Mouse (Mus musculus): ENCODE measurements around the gene Nmt2. TPM values are rescaled to one million over a fixed set of nuclear protein-coding genes. Genes with fewer than 3 reads are reported as not detected.

The Nmt2 gene
- polyA plus RNA-seq (2016; fragmentation: Nextera tagmentation; extraction: Ambion mirVana), result 32.0 and 33.9 TPM in 2 replicates

DNA sequence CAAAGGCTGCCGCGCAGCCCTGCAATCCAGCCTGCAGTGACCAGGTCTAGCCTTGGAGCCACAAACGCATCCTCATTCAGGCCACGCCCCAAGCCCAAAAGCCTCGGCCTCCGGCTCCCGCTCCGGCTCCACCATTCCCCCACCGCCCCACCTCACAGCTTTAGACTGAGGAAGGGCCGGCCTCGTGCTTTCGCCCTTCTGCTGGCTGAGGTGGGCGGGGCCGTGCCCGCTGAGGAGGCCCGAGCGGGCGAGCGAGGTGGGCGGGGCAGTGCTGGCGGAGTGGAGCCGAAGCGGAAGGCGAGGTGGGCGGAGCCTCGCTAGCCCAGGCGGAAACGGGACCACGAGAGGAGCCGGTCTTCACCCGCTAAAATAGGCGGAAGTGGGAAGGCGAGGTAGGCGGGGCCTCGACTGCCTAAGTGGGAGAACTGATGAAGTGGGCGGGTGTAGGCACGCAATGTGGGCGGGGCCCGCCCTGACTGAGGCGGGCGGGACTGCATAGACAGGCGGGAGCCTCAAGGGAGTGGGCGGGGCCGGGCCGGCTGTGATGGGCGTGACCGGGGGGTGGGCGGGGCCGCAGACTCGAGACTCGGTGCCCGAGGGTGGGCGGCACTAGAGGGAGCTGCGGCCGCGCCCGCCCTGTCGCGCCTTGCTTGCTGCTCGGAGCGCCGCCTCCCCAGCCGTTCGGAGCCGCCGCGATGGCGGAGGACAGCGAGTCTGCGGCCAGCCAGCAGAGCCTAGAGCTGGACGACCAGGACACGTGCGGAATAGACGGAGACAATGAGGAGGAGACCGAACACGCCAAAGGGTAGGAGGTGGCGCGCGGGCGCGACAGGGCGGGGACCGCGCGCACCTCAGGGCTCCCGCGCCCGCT, at the start of gene Nmt2:
TSS of gene Nmt2 (plus strand) at position 611 of the 871 bp plus-strand sequence.
- peak; percentile 99 for DNase-seq (ENCODE audit: low spot score)
- under 1% methylated on average over 88 of the region's 88 CpGs for WGBS

DNA sequence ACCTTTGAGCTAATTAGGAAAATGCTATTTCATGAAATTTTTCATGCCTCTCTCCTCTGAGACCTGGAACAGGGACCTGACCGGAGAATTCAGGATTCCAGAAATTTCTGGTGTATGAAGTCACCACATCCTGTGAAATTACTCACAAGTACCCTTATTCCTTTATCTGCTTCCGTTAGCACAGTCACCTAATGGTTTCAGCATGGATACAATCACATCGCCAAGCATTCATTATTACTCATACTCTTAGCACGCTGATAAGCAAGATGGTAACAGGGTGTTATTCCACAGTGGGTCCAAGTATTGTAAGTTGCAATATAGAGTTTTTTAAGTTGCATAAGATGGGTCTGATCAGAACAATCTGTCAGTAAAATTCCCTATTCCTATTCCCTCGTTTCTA, 44.8 kb upstream of the Nmt2 start:
- Histone ChIP-seq H3K36me3 (no peaks in the 10 kb centered on the region), H3K27me3 (ENCODE audit: low read depth, poor library complexity, severe bottlenecking) (no peaks in the 10 kb centered on the region), H3K4me3 (no peak overlapping the region), H3K9me3 (replicated peaks) (no peaks in the 10 kb centered on the region), H3K27ac (no peak overlapping the region), H3K4me1 (no peaks in the 10 kb centered on the region)
- WGBS, result 82% methylated on average over 5 of the region's 5 CpGs
- DNase-seq (ENCODE audit: low spot score), result no peak

More for the DNA sequence above, at the start of gene Nmt2:
- Histone ChIP-seq H3K27ac (peak within 1 kb of the TSS; percentile 90), H3K4me1 (peaks cover 19% of the 10 kb centered on the region), H3K9me3 (replicated peaks) (no peaks in the 10 kb centered on the region), H3K4me3 (peak within 1 kb of the TSS; percentile 80), H3K27me3 (ENCODE audit: low read depth, poor library complexity, severe bottlenecking) (no peaks in the 10 kb centered on the region), H3K36me3 (no peaks in the 10 kb centered on the region)

DNA sequence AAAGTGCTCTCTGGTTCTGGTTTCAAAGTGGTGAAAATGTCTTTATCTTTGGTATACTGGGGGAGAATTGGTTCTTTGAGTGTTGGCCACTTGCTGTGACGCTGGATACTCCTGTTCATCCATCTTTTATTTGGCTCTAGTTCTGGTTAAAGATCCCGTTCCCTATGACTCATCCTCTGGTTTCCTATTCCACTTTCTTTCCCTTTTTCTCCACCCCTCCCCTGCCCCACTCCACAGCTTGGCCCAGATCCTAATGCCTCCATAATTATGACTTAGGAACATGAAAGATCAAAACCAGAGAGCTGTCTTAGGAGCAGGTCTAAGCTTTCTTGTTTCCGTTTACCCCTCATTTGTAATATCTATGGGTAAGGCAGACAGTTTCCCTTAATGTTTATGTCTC, 39.8 kb upstream of the Nmt2 start:
- H3K27ac ChIP-seq, result no peak overlapping the region
- DNase-seq (ENCODE audit: low spot score), result no peak
- 87% methylated on average over 3 of the region's 3 CpGs for WGBS
- no peak overlapping the region for H3K4me3 ChIP-seq
- H3K27me3 ChIP-seq (ENCODE audit: low read depth, poor library complexity, severe bottlenecking), result no peaks in the 10 kb centered on the region
- H3K4me1 ChIP-seq, result no peaks in the 10 kb centered on the region
- no peaks in the 10 kb centered on the region for H3K9me3 ChIP-seq (replicated peaks)
- H3K36me3 ChIP-seq, result no peaks in the 10 kb centered on the region

DNA sequence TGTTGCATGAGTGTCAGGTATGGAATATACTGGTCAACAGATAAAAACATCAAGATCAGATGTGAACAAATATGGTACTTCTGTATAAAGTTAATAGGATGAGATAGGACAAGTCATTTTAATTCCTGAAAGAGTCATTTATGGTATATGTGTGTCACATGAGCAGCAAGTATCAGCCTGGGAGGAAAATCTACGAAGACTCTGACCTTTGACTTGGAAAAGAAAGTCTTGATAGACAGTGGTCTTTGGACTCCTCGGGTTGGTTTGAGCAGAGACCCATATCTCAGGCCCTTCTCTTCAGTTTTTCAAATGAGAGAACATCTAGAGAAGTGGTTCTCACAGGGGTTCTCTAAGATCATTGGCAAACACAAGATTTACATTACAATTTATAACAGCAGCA, 32.7 kb upstream of the Nmt2 start:
- no peaks in the 10 kb centered on the region for H3K36me3 ChIP-seq
- H3K9me3 ChIP-seq (replicated peaks), result no peaks in the 10 kb centered on the region
- 83% methylated on average over 2 of the region's 2 CpGs for WGBS

DNA sequence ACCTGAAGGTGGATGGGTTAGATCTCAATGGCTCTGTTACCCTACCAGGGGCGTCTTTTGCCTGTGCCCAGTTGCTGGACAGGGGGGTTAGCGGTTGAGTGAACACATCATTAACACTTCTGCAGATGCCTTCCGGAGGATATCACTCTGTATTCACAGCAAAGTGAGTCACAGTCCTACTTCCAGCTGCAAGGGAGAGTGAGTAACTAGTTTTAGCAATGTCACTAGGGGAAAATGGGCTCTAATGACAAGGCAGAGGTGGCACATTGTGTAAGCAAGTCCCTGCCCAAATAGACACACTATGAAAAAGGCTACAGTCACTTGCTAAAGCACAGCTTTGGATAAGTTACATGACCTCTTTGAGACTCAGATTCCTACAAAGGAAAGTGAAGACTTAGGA, 17.5 kb upstream of the Nmt2 start:
- WGBS, result 88% methylated on average over 3 of the region's 3 CpGs

More for the DNA sequence above, 32.7 kb upstream of the Nmt2 start:
- H3K27me3 ChIP-seq (ENCODE audit: low read depth, poor library complexity, severe bottlenecking), result no peaks in the 10 kb centered on the region
- no peak for DNase-seq (ENCODE audit: low spot score)
- H3K27ac ChIP-seq, result no peak overlapping the region
- no peak overlapping the region for H3K4me3 ChIP-seq
- H3K4me1 ChIP-seq, result no peaks in the 10 kb centered on the region

DNA sequence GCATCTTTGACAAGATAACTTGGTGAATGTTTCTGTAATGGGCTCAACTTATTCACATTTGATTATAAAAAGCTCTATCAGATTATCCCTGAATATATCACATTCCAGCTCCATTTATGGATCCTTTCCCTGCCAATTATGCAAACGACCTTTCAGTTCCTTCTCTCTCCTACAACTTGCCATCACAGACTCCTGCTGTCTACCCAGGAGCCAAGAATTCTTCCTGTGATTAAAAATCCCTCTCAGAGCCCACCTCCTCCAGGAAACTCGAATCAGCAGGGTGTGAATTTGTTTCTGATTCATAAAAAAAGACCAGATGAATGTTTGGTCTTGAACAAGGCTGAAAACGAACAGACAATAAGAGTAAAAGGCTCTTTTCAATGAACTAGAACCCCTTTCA, 16.1 kb upstream of the Nmt2 start:
- 46% methylated on average over 3 of the region's 3 CpGs for WGBS
- Histone ChIP-seq H3K27ac (no peak overlapping the region), H3K4me3 (no peak overlapping the region), H3K27me3 (ENCODE audit: low read depth, poor library complexity, severe bottlenecking) (no peaks in the 10 kb centered on the region), H3K9me3 (replicated peaks) (no peaks in the 10 kb centered on the region), H3K4me1 (no peaks in the 10 kb centered on the region), H3K36me3 (no peaks in the 10 kb centered on the region)
- DNase-seq (ENCODE audit: low spot score), result no peak

More for the DNA sequence above, 17.5 kb upstream of the Nmt2 start:
- Histone ChIP-seq H3K27ac (no peak overlapping the region), H3K4me1 (no peaks in the 10 kb centered on the region), H3K9me3 (replicated peaks) (no peaks in the 10 kb centered on the region), H3K4me3 (no peak overlapping the region), H3K27me3 (ENCODE audit: low read depth, poor library complexity, severe bottlenecking) (no peaks in the 10 kb centered on the region), H3K36me3 (no peaks in the 10 kb centered on the region)
- DNase-seq (ENCODE audit: low spot score), result no peak

DNA sequence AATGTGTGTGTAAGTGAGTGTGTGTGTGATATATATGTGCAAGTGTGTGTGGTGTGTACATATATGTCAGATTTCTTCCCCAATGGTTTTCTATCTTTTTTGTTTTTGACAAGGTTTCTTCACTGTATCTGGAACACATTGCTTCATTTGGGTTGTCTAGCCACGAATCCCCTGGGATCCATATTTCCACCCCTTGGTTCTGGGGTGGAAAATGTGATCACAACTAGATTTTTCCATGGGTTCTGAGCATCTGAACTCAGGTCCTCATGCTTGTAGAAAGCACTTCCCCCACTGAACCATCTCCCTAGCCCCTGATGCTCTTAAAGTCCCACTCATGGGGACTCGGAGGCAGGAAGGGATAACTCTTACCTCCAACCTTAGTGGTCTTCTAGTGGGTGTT, 10.7 kb upstream of the Nmt2 start:
- Histone ChIP-seq H3K36me3 (no peaks in the 10 kb centered on the region), H3K27ac (no peak overlapping the region), H3K4me3 (no peak overlapping the region), H3K27me3 (ENCODE audit: low read depth, poor library complexity, severe bottlenecking) (no peaks in the 10 kb centered on the region), H3K9me3 (replicated peaks) (no peaks in the 10 kb centered on the region), H3K4me1 (no peaks in the 10 kb centered on the region)
- DNase-seq (ENCODE audit: low spot score), result no peak
- WGBS, result 79% methylated on average over 2 of the region's 2 CpGs

DNA sequence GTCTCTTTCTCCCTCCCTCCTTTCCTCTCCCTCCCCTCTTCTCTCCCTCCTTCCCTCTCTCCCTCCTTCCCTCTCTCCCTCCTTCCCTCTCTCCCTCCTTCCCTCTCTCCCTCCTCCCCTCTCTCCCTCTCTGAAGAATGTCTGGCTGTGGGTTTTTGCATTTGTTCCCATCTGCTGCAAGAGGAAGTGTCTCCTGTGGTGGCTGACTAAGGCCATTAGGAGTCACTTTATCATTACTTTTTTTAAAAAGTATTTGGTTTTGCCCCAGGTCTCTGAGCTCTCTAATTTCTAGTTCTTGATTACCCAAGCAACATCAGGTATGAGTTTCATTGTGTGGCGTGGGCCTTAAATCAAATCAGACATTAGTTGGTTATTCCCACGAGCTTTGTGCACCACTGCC, 7.9 kb upstream of the Nmt2 start:
- Histone ChIP-seq H3K36me3 (no peaks in the 10 kb centered on the region), H3K27ac (no peak overlapping the region), H3K4me1 (no peaks in the 10 kb centered on the region), H3K27me3 (ENCODE audit: low read depth, poor library complexity, severe bottlenecking) (no peaks in the 10 kb centered on the region), H3K4me3 (no peak overlapping the region), H3K9me3 (replicated peaks) (no peaks in the 10 kb centered on the region)
- DNase-seq (ENCODE audit: low spot score), result no peak
- WGBS, result 68% methylated on average over 2 of the region's 2 CpGs

DNA sequence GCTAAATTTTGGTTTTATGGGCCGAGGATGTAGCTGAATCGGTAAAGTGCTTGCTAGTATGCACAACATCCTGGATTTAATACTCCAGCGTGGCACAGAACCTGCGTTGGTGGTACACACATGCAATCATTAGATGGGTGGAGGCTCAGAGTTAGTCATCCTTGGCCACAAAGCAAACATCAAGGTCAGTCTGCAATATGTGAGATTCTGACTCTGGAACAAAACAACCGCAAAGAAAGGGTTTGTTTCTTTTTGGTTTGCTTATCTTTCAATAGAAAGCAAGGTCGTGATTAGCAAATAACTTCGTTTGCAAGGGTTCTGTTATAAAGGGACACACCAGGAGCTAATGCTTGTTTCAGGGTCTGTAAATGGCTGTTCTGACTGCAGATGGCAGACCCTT, 6.5 kb upstream of the Nmt2 start:
- H3K36me3 ChIP-seq, result no peaks in the 10 kb centered on the region
- DNase-seq (ENCODE audit: low spot score), result no peak
- no peaks in the 10 kb centered on the region for H3K27me3 ChIP-seq (ENCODE audit: low read depth, poor library complexity, severe bottlenecking)
- H3K9me3 ChIP-seq (replicated peaks), result no peaks in the 10 kb centered on the region
- peaks cover 2% of the 10 kb centered on the region for H3K4me1 ChIP-seq
- H3K4me3 ChIP-seq, result no peak overlapping the region
- H3K27ac ChIP-seq, result no peak overlapping the region
- 85% methylated on average over 7 of the region's 7 CpGs for WGBS

DNA sequence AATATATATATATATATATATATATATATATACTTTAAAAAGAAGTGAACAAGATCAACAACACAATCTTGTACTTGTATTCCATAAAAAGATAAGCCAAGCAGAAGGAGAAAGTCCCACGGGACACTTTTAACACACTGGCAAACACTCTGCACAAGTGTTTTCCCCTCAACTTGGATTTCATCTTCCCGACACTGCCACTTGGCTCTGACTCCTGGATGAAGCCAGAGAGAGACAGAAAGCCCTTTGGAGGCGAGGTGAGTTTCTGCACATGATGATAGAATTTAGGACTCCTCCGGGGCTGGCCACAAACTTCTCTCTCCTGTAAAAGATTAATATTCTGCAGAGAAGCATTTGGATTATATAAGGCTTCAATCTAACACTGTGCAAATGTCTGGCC, 2.7 kb upstream of the Nmt2 start:
- no peak overlapping the region for H3K4me3 ChIP-seq
- peaks cover 19% of the 10 kb centered on the region for H3K4me1 ChIP-seq
- DNase-seq (ENCODE audit: low spot score), result no peak
- no peaks in the 10 kb centered on the region for H3K36me3 ChIP-seq
- no peaks in the 10 kb centered on the region for H3K27me3 ChIP-seq (ENCODE audit: low read depth, poor library complexity, severe bottlenecking)
- WGBS, result 93% methylated on average over 4 of the region's 4 CpGs
- H3K9me3 ChIP-seq (replicated peaks), result no peaks in the 10 kb centered on the region
- no peak overlapping the region for H3K27ac ChIP-seq

DNA sequence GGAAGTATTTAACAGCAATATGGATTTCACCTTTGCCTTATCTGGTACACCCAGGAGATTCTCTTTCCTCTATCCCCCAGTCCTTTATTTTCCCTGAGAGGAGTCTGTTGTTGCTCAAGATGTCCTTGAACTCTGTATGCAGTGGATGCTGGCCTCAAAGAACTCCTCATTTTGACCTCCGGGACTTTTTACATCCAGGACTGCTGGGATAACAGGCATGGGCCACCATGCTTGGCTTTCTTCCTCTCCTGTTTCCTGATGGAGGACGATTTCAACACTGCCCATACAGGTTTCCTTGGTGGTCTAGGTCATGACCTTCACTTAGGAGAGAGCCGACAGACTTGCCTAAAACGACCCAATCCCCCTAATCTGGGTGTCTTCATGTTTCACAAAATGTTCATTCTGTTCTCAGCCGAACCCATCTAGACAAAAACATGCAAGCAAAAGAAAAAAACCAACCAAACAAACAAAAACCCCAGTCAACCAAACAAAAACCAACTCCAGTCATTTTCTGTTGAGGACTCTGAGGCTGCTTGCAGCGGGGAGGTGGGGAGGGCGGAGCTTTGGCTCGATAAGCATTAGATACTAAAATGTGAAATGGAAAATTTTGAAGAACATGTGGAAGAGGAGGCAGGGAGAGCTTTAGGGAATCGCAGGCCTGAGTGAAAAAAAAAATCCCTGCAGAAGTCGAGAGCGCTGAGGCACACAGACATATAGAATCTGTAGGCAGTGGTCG, 978 bp upstream of the Nmt2 start:
- H3K9me3 ChIP-seq (replicated peaks), result no peaks in the 10 kb centered on the region
- H3K4me1 ChIP-seq, result peaks cover 19% of the 10 kb centered on the region
- no peak for DNase-seq (ENCODE audit: low spot score)
- WGBS, result 10% methylated on average over 12 of the region's 12 CpGs
- peak overlapping the region; percentile 83 for H3K27ac ChIP-seq
- peak overlapping the region; percentile 80 for H3K4me3 ChIP-seq
- no peaks in the 10 kb centered on the region for H3K36me3 ChIP-seq
- no peaks in the 10 kb centered on the region for H3K27me3 ChIP-seq (ENCODE audit: low read depth, poor library complexity, severe bottlenecking)

DNA sequence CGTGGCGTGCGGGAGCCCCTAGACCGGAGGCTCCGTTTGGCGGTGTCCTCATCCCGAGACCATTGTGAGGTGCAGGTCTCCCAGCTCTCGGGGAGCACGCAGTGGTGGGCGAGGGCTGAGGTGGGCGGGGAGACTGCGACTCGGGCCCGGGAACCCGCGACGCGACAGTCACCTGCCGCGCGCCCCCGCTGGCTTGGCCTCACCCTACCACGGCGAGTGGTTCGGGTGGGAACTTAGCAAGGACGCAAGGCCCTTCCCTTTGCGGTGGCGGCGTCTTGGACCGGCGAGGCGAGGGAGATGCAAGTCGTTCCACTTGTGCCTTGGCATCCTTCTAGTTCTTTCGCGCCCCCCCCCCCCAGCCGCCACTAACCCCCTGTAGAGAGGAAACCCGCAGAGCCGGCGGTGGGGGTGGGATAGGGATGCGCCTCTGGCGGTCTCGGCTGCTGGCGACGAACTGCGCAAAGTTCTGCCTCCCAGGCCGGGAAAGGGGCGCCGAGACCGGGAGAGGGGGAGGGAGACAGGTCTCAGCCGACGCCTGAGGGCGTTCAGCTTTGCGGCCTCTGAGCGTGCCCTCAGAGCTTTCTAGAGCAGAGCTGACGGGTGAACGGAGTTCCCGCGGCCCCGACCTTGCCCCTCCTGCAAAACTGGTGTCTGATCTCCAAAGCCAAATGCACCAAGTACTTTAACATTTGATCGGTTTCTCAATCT, 615 bp downstream of the Nmt2 start:
- Histone ChIP-seq H3K27me3 (ENCODE audit: low read depth, poor library complexity, severe bottlenecking) (no peaks in the 10 kb centered on the region), H3K27ac (peak overlapping the region; percentile 90), H3K4me1 (peaks cover 19% of the 10 kb centered on the region), H3K9me3 (replicated peaks) (no peaks in the 10 kb centered on the region), H3K4me3 (peak overlapping the region; percentile 80), H3K36me3 (no peaks in the 10 kb centered on the region)
- under 1% methylated on average over 60 of the region's 60 CpGs for WGBS
- DNase-seq (ENCODE audit: low spot score), result peak; percentile 78

DNA sequence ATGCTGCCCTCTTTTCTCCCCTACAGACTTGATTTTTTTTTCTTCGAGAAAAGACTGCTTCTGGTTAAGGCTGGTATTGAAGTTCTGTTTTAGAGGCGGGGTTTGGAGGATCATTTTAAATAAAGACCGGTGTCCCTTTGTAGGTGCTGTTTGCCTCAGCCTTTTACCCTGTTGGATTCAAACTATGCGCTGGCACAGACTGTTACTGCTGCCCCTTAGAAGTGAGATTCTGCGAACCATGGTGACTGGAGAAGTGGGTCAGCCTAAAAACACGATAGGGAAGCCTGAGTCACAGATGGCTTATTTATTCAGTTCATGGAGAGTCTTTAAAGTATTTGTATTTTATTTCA, 1.1 kb downstream of the Nmt2 start:
- DNase-seq (ENCODE audit: low spot score), result no peak
- Histone ChIP-seq H3K4me3 (peak overlapping the region; percentile 80), H3K9me3 (replicated peaks) (no peaks in the 10 kb centered on the region), H3K27me3 (ENCODE audit: low read depth, poor library complexity, severe bottlenecking) (no peaks in the 10 kb centered on the region), H3K27ac (peak overlapping the region; percentile 90), H3K4me1 (peaks cover 19% of the 10 kb centered on the region), H3K36me3 (no peaks in the 10 kb centered on the region)
- WGBS, result 4% methylated on average over 6 of the region's 6 CpGs
